Mouse (Mus musculus) spleen, adult 2 months (tissue): ENCODE data around the gene Dusp11.

Experiments
- CTCF ChIP-seq: fragments of 200-500 bp; IDR thresholded peaks from 2 replicates; pipeline ENCODE4 v1.5.1; 2011; ENCODE audit warnings: mild to moderate bottlenecking, inconsistent platforms; ENCODE audit not compliant: insufficient read depth, insufficient read length, insufficient replicate concordance; ENCODE audit errors: extremely low read depth
- POLR2A ChIP-seq: fragments of 200-500 bp; IDR thresholded peaks from 2 replicates; pipeline ENCODE4 v1.6.1; 2011; ENCODE audit warnings: low read depth, low read length, inconsistent platforms

DNA sequence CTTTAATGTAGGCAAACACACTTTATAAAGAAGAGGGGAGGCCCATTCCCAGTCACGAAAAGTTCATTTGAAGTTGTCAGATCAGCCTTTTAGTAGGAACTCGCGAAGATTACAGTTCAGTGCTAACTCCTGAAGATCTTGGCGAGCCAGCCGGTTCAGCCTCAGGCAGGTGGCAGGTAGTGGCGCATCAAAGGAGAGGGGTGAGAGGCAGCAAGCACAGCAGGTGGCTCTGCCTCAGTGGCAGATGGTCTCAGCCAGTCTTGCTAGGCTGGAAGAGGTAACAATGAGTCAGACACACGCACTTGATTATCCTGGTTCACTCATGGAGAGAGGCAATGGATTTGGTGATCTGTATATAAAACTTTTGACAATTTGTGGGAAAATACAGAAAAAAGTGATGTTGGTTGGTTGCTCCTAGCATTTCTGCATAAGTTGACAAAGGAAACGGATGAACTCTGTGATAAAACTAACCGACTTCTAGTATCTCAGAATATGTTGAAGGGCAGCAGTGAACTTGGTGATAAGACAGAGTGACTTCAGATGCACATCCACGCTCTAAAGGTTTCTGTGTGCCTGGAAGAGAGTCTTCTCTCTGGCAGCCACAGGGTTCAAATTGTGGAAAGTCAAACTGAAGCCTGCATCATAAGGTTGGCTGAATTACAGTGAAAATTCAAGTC, 13.6 kb upstream of the Dusp11 start:
- TF ChIP-seq POLR2A, result no peak
- no peak for TF ChIP-seq CTCF
